Mouse (Mus musculus) limb, embryonic 15.5 days (tissue): ENCODE data around the gene Usp54. TPM values are rescaled to one million over a fixed set of nuclear protein-coding genes. Genes with fewer than 3 reads are reported as not detected.

Experiments
- ATAC-seq: fragments of 200-750 bp; cut with Nextera tagmentation; 2 replicates; pipeline ENCODE4 v1.8.0; 2017; ENCODE audit warnings: low read depth, moderate TSS enrichment; ENCODE audit not compliant: insufficient number of reproducible peaks, low FRiP score, low TSS enrichment
- H3K27ac ChIP-seq: fragments of 300-500 bp; sonication (generic); 2 replicates; pipeline ENCODE4 v1.5.1; 2015; ENCODE audit warnings: moderate library complexity, mild to moderate bottlenecking, inconsistent platforms
- H3K27me3 ChIP-seq: fragments of 300-500 bp; sonication (generic); 2 replicates; pipeline ENCODE4 v1.6.1; 2015; ENCODE audit warnings: inconsistent platforms
- H3K36me3 ChIP-seq: fragments of 300-500 bp; sonication (generic); 2 replicates; pipeline ENCODE4 v1.6.1; 2015; ENCODE audit warnings: inconsistent platforms
- H3K4me1 ChIP-seq: fragments of 300-500 bp; sonication (generic); 2 replicates; pipeline ENCODE4 v1.6.1; 2015; ENCODE audit warnings: inconsistent platforms
- H3K4me2 ChIP-seq: fragments of 300-500 bp; sonication (generic); 2 replicates; pipeline ENCODE4 v1.6.1; 2015; ENCODE audit warnings: mild to moderate bottlenecking, inconsistent platforms
- H3K4me3 ChIP-seq: fragments of 300-500 bp; sonication (generic); 2 replicates; pipeline ENCODE4 v1.5.1; 2015; ENCODE audit warnings: mild to moderate bottlenecking, inconsistent platforms
- H3K9ac ChIP-seq: fragments of 300-500 bp; sonication (generic); 2 replicates; pipeline ENCODE4 v1.6.1; 2015; ENCODE audit warnings: inconsistent platforms
- H3K9me3 ChIP-seq: fragments of 300-500 bp; sonication (generic); 2 replicates; pipeline ENCODE4 v1.6.1; 2016; ENCODE audit warnings: inconsistent platforms
- WGBS: fragments of 180-500 bp; shearing (Covaris S2); methylation state at CpG from one replicate; pipeline ENCODE4 v1.1.7; 2015; 5-methylcytosine and 5-hydroxymethylcytosine counted together
- polyA plus RNA-seq: library from polyadenylated mRNA; unstranded; fragments of >200 nt; fragmentation: Nextera tagmentation; extraction: Ambion mirVana; gene quantifications from 2 replicates; pipeline ENCODE4 v1.2.1, GENCODE M21; 2015

The Usp54 gene
- polyA plus RNA-seq, 1 experiment from 2014 or later, result 7.2 TPM

GRCm38 (mm10) chr14:20626447-20626846, 14.4 kb downstream of the Usp54 start:
- Histone ChIP-seq H3K4me1 (peaks cover 6% of the 10 kb centered on the region; the same call in 1 of the 2 replicates), H3K4me3 (no peak overlapping the region), H3K36me3 (no peaks in the 10 kb centered on the region), H3K27ac (no peak overlapping the region), H3K27me3 (no peaks in the 10 kb centered on the region), H3K4me2 (no peak overlapping the region), H3K9ac (no peak overlapping the region), H3K9me3 (no peaks in the 10 kb centered on the region)
- 59% methylated on average over 2 of the region's 2 CpGs for WGBS
- ATAC-seq, result no peak

DNA sequence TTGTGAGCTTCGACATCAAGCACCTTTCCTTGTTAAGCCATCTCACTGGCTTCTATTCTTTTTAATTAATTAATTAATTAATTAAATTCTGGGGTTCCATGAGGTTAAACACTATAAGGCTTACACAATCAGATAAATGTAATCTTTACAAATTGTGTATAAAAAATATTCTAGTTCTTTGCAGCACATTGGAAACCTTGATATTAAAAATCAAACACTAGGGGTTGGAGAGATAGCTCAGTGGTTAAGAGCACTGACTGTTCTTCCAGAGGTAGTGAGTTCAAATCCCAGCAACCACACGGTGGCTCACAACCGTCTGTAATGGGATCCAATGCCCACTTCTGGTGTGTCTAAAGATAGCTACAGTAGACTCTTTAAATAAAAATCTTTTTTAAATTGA, 18.0 kb downstream of the Usp54 start:
- H3K4me1 ChIP-seq, result peaks cover 9% of the 10 kb centered on the region
- H3K9ac ChIP-seq, result no peak overlapping the region
- H3K27me3 ChIP-seq, result no peaks in the 10 kb centered on the region
- no peak for ATAC-seq
- no peaks in the 10 kb centered on the region for H3K9me3 ChIP-seq
- WGBS, result 93% methylated on average over 3 of the region's 3 CpGs
- H3K27ac ChIP-seq, result no peak overlapping the region
- H3K4me3 ChIP-seq, result no peak overlapping the region
- H3K4me2 ChIP-seq, result no peak overlapping the region
- no peaks in the 10 kb centered on the region for H3K36me3 ChIP-seq

GRCm38 (mm10) chr14:20622412-20622811, 18.5 kb downstream of the Usp54 start:
- H3K27me3 ChIP-seq, result no peaks in the 10 kb centered on the region
- no peaks in the 10 kb centered on the region for H3K9me3 ChIP-seq
- H3K27ac ChIP-seq, result no peak overlapping the region
- no peaks in the 10 kb centered on the region for H3K36me3 ChIP-seq
- no peak for ATAC-seq
- no peak overlapping the region for H3K4me3 ChIP-seq
- no peak overlapping the region for H3K4me2 ChIP-seq
- WGBS, result 49% methylated on average over 2 of the region's 2 CpGs
- H3K9ac ChIP-seq, result no peak overlapping the region
- peaks cover 9% of the 10 kb centered on the region for H3K4me1 ChIP-seq

DNA sequence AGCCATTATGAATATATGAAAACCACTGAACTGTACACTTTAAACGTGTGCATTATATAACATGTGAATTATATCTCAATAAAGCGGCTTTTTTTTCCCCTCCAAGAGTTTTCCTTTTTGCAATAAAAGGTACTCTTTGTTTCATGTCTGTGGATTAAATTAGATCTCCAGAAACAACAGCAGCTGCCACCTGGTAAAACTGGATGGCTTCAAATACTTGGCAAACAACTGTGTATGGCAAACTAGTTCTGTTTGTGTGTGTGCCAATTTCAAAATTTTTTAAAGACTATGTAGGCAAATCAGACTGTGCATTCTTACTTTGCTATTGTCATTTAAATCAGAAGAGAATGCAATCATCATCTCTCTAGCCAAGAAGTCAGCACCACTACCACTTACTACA, 19.0 kb downstream of the Usp54 start:
- Histone ChIP-seq H3K4me2 (no peak overlapping the region), H3K9me3 (no peaks in the 10 kb centered on the region), H3K4me1 (peaks cover 9% of the 10 kb centered on the region), H3K27me3 (no peaks in the 10 kb centered on the region), H3K9ac (no peak overlapping the region), H3K36me3 (no peaks in the 10 kb centered on the region), H3K4me3 (no peak overlapping the region), H3K27ac (no peak overlapping the region)
- no peak for ATAC-seq
- 63% methylated on average over 2 of the region's 2 CpGs for WGBS

DNA sequence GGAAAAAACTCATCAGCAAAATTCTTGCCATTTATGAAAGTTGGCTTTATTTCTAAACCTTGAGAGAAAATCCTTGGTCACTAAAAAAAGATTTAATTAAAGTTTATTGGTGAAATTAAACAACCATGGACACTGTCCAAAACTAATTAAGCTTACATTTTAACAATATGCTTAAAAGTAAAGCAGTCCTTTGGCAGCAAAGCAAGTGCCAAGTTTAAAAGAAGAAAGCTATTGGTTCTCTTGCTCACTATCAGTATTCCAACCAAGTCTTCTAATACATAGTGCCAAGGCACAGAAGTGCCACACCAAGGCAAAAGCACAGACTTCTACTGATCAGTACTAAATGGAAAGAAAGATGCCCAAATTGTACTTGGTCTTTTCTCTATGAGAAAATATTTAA, 21.7 kb downstream of the Usp54 start:
- no peak overlapping the region for H3K4me2 ChIP-seq
- H3K4me3 ChIP-seq, result no peak overlapping the region
- no peaks in the 10 kb centered on the region for H3K27me3 ChIP-seq
- peaks cover 9% of the 10 kb centered on the region for H3K4me1 ChIP-seq
- no peak for ATAC-seq
- H3K9me3 ChIP-seq, result no peaks in the 10 kb centered on the region
- no peak overlapping the region for H3K9ac ChIP-seq
- no peaks in the 10 kb centered on the region for H3K36me3 ChIP-seq
- no peak overlapping the region for H3K27ac ChIP-seq

DNA sequence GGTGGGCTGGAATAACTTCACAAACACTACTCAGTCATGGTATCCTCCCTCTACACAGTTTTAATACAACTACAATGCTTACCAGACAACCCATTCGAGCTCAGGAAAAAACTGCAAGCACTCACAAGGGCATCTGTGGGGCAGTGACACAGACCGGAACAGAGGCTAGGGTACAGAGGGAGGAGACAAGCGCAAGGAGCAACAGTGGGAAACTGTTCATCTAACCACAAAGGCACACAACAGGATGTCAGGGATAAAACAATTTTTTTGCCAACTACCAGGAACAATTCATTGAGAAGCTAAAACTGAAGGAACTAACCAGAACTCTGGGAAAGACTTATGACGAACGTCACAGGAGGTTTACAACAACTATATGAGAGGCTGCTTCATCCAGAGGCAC, 22.7 kb downstream of the Usp54 start:
- Histone ChIP-seq H3K27me3 (no peaks in the 10 kb centered on the region), H3K4me3 (no peak overlapping the region), H3K4me1 (peaks cover 9% of the 10 kb centered on the region), H3K4me2 (no peak overlapping the region), H3K9me3 (no peaks in the 10 kb centered on the region), H3K9ac (no peak overlapping the region), H3K36me3 (no peaks in the 10 kb centered on the region), H3K27ac (peak overlapping the region; percentile 54; the same call in 1 of the 2 replicates)
- WGBS, result 74% methylated on average over 5 of the region's 5 CpGs
- no peak for ATAC-seq

DNA sequence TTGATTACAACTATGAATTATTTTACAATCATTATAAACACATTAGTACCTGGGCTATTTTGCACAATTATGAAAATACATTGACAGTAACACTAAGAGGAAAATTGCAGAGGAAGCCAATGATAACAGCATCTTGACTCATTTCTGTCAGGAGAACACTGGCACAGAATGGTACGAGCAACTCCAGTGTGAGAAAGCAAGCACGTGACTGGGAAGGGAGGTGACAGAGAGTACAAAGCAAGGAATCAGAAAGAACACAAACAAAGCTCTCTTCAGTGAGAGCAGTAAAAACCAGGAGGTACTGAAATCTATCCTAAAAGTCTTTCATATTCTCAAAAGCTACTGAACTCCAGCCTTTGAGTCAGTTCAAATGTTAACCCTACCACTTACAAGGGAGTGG, 24.4 kb downstream of the Usp54 start:
- Histone ChIP-seq H3K27ac (no peak overlapping the region), H3K9ac (no peak overlapping the region), H3K4me1 (peaks cover 2% of the 10 kb centered on the region; the same call in 1 of the 2 replicates), H3K4me2 (no peak overlapping the region), H3K27me3 (no peaks in the 10 kb centered on the region), H3K36me3 (no peaks in the 10 kb centered on the region), H3K4me3 (no peak overlapping the region), H3K9me3 (no peaks in the 10 kb centered on the region)
- ATAC-seq, result no peak
- WGBS, result 25% methylated on average over 2 of the region's 2 CpGs

- ATAC-seq, result no peak
- Histone ChIP-seq H3K4me2 (no peak overlapping the region), H3K9me3 (no peaks in the 10 kb centered on the region), H3K36me3 (no peaks in the 10 kb centered on the region), H3K27ac (no peak overlapping the region), H3K9ac (no peak overlapping the region), H3K4me3 (no peak overlapping the region), H3K27me3 (no peaks in the 10 kb centered on the region), H3K4me1 (peaks cover 4% of the 10 kb centered on the region; the same call in 1 of the 2 replicates)
- WGBS, result 98% methylated on average over 2 of the region's 2 CpGs
Observed at GRCm38 (mm10) chr14:20615075-20615474, 25.8 kb downstream of the Usp54 start.

DNA sequence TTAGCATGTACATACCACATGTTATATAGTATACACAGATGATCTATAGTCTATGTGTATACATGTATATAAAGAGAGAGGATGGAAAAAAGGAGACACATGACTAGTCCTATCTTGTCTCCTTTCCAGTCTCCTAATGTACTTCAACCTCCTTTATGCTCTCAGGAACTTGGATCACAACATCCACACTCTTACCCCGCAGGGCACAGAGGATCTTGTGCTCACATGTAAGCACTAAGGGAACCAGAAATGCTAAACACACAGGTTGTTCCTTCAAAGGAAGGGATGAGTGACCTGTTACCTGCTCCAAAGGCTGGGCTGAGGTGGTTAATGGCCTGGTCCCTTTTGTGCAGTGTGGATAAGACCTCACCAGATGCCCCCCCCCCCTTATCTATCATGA, 28.0 kb downstream of the Usp54 start:
- H3K9me3 ChIP-seq, result no peaks in the 10 kb centered on the region
- no peak overlapping the region for H3K27ac ChIP-seq
- no peaks in the 10 kb centered on the region for H3K36me3 ChIP-seq
- H3K4me1 ChIP-seq, result 0 out of 2 replicates have a peak, but pooled peaks cover 2% of the 10 kb centered on the region
- H3K4me3 ChIP-seq, result no peak overlapping the region
- WGBS, result 89% methylated on average over 1 of the region's 1 CpGs
- H3K9ac ChIP-seq, result no peak overlapping the region
- no peaks in the 10 kb centered on the region for H3K27me3 ChIP-seq
- no peak for ATAC-seq
- no peak overlapping the region for H3K4me2 ChIP-seq

- WGBS, result 68% methylated on average over 4 of the region's 4 CpGs
- ATAC-seq, result no peak
- no peak overlapping the region for H3K4me3 ChIP-seq
- peaks cover 5% of the 10 kb centered on the region; the same call in 1 of the 2 replicates for H3K36me3 ChIP-seq
- H3K9ac ChIP-seq, result no peak overlapping the region
- peaks cover 6% of the 10 kb centered on the region for H3K4me1 ChIP-seq
- no peaks in the 10 kb centered on the region for H3K9me3 ChIP-seq
- H3K27me3 ChIP-seq, result no peaks in the 10 kb centered on the region
- peak overlapping the region; percentile 60 for H3K27ac ChIP-seq
- no peak overlapping the region for H3K4me2 ChIP-seq
Observed at GRCm38 (mm10) chr14:20610146-20610545, 30.7 kb downstream of the Usp54 start.

DNA sequence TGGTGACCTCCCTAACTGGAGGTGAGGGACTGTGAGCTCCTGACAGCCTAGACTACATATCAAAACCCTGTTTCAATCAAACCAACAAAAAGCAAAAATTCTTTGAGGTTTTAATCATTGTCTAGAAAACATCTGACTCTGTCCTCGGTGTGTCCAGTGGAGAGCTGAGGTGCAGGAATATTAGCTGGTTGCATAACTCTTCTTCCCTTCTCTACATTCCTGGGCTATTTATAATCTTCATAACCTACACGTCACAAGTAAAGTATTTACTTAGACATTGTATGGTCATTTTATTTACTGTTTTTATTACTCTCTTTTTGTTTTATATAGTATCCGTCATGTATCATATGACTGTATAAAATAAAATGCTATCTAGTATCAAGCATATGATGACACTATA, 31.3 kb downstream of the Usp54 start:
- H3K9ac ChIP-seq, result no peak overlapping the region
- H3K9me3 ChIP-seq, result no peaks in the 10 kb centered on the region
- ATAC-seq, result no peak
- peaks cover 6% of the 10 kb centered on the region for H3K4me1 ChIP-seq
- no peak overlapping the region for H3K4me2 ChIP-seq
- H3K36me3 ChIP-seq, result peaks cover 5% of the 10 kb centered on the region; the same call in 1 of the 2 replicates
- H3K27ac ChIP-seq, result no peak overlapping the region
- WGBS, result 69% methylated on average over 3 of the region's 3 CpGs
- H3K27me3 ChIP-seq, result no peaks in the 10 kb centered on the region
- no peak overlapping the region for H3K4me3 ChIP-seq

- Histone ChIP-seq H3K9me3 (no peaks in the 10 kb centered on the region), H3K9ac (no peak overlapping the region), H3K4me2 (no peak overlapping the region), H3K4me3 (no peak overlapping the region), H3K4me1 (peaks cover 6% of the 10 kb centered on the region), H3K36me3 (peaks cover 5% of the 10 kb centered on the region; the same call in 1 of the 2 replicates), H3K27me3 (no peaks in the 10 kb centered on the region), H3K27ac (peak overlapping the region; percentile 67)
- 71% methylated on average over 9 of the region's 9 CpGs for WGBS
- ATAC-seq, result no peak
Observed at GRCm38 (mm10) chr14:20607396-20608126, 33.3 kb downstream of the Usp54 start.
